Mouse (Mus musculus): ENCODE measurements around the gene Pradc1. TPM values are rescaled to one million over a fixed set of nuclear protein-coding genes. Genes with fewer than 3 reads are reported as not detected.
A peak's percentile ranks its signal among the peaks of the same experiment; 100 is the strongest.

Pradc1 gene
- polyA plus RNA-seq (2012; rRNA removed) = 44.0 and 47.4 TPM in 2 replicates

DNA sequence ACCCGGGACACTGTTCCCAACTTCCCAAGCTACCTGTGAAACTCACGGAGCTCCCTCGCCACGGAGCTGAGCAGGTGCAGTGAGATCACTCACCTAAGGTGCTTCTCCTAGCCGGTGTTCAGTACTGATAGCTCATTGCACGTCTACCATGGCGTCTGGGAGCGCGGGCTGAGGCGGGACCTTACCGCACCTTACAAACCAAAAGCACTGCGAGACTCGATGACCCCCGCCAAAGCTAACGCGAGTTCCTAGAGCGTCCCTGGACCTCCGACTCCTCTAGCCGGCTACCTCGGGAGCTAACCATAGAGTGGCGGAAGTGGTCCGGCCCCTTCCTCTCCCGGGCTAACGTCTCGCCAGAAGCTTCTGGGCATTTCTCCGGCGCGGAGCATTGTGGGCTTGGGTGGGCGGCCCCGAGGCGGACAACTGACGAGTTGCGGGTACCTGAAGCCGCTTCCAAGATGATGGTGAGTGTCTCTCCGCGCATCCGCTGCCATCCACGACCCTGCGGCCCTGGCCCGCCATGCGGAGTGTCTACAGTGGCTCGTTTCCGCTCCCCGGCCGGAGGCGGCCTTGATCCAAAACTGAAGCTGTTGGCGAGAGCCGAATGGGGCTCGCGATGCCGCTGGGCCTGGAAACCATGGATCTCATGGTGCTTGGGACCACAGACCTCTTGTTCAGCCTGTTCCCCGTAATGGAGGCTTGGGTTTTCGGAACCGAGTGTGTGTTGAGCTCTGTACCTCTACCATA, at the start of gene Pradc1:
TSS of gene Pradc1 (minus strand) at position 307 of the 747 bp plus-strand sequence.
- H3K27ac ChIP-seq (ENCODE audit: insufficient read depth, low read length) = peak within 1 kb of the TSS; percentile 75
- TF ChIP-seq CTCF (IDR thresholded peaks at IDR 0.05; ENCODE audit: extremely low read depth, insufficient read depth, low read length) = no peak
- peak; percentile 70 for TF ChIP-seq POLR2A (IDR thresholded peaks at IDR 0.05; ENCODE audit: extremely low read depth, insufficient read depth, low read length)
- H3K4me3 ChIP-seq (ENCODE audit: insufficient read depth, low read length) = peak within 1 kb of the TSS; percentile 78
- H3K4me1 ChIP-seq (ENCODE audit: control insufficient read depth, insufficient read depth, low read length) = peaks cover 5% of the 10 kb centered on the region

DNA sequence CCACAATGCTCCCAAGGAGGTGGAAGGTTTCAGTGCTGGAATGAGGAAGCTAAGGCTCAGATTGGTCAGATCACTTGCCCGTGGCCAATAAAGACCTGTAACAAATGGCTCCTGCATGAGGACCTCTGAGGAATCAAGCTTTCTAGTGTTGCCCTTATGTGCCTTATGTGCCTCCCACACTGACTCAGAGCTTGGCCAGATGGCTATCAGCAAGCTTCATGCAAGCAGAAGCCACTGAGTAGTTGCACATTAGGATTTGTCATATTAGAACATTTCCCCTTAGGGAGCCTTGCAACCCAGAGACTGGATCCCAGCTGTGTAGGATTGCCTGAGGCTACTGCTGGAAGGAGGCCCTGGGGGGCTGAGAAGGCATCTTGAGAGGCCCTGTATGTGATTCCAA, 48.6 kb upstream of the Pradc1 start:
- TF ChIP-seq CTCF (IDR thresholded peaks at IDR 0.05; ENCODE audit: extremely low read depth, insufficient read depth, low read length) (no peak), POLR2A (IDR thresholded peaks at IDR 0.05; ENCODE audit: extremely low read depth, insufficient read depth, low read length) (no peak)
- Histone ChIP-seq H3K4me3 (ENCODE audit: insufficient read depth, low read length) (peak overlapping the region; percentile 83; the same call in 1 of the 2 replicates), H3K27ac (ENCODE audit: insufficient read depth, low read length) (no peak overlapping the region), H3K4me1 (ENCODE audit: control insufficient read depth, insufficient read depth, low read length) (peaks cover 7% of the 10 kb centered on the region)

DNA sequence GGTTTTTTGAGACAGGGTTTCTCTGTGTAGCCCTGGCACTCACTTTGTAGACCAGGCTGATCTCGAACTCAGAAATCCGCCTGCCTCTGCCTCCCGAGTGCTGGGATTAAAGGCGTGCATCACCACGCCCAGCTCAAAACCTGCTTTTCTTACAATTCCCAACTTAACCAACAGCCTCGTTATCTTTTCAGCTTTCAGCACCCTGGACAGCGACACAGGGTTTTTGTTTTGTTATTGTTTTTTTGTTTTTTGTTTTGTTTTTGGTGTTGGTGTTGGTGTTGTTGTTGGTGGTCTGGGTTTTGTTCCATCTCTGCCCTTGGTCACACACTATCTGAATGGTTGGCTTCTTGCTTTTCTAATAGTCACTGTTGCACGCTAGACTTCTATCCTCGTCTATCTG, 46.4 kb upstream of the Pradc1 start:
- Histone ChIP-seq H3K27ac (ENCODE audit: insufficient read depth, low read length) (no peak overlapping the region), H3K4me1 (ENCODE audit: control insufficient read depth, insufficient read depth, low read length) (peaks cover under 1% of the 10 kb centered on the region; the same call in 1 of the 2 replicates), H3K4me3 (ENCODE audit: insufficient read depth, low read length) (no peak overlapping the region)
- TF ChIP-seq CTCF (IDR thresholded peaks at IDR 0.05; ENCODE audit: extremely low read depth, insufficient read depth, low read length) (no peak), POLR2A (IDR thresholded peaks at IDR 0.05; ENCODE audit: extremely low read depth, insufficient read depth, low read length) (no peak)

- TF ChIP-seq CTCF (IDR thresholded peaks at IDR 0.05; ENCODE audit: extremely low read depth, insufficient read depth, low read length) (no peak), POLR2A (IDR thresholded peaks at IDR 0.05; ENCODE audit: extremely low read depth, insufficient read depth, low read length) (no peak)
- Histone ChIP-seq H3K4me1 (ENCODE audit: control insufficient read depth, insufficient read depth, low read length) (no peaks in the 10 kb centered on the region), H3K4me3 (ENCODE audit: insufficient read depth, low read length) (no peak overlapping the region), H3K27ac (ENCODE audit: insufficient read depth, low read length) (no peak overlapping the region)
Observed at GRCm38 (mm10) chr6:85496976-85497375, 45.2 kb upstream of the Pradc1 start.

GRCm38 (mm10) chr6:85491606-85492005, 39.8 kb upstream of the Pradc1 start:
- Histone ChIP-seq H3K4me3 (ENCODE audit: insufficient read depth, low read length) (no peak overlapping the region), H3K4me1 (ENCODE audit: control insufficient read depth, insufficient read depth, low read length) (no peaks in the 10 kb centered on the region; the same call in 1 of the 2 replicates), H3K27ac (ENCODE audit: insufficient read depth, low read length) (no peak overlapping the region)
- TF ChIP-seq CTCF (IDR thresholded peaks at IDR 0.05; ENCODE audit: extremely low read depth, insufficient read depth, low read length) (no peak), POLR2A (IDR thresholded peaks at IDR 0.05; ENCODE audit: extremely low read depth, insufficient read depth, low read length) (no peak)

DNA sequence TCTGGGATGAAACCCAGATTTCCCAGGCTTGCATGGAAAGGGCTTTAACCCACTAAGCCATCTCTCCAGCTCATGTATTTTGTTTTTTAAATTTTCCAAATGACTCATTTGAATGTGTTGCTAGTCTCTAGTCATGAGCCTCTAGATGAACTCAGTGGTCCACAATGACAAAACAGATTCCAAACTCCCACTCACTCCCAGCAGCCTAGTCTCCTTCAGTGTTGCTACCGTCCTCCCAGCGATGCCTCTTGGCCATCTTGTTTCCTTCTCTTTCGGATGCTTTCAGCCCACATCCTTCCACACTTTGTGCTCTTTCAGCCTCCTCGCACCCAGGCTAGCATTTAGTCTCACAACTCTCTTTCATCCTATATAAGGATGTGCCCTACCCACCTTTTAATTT, 38.5 kb upstream of the Pradc1 start:
- Histone ChIP-seq H3K4me3 (ENCODE audit: insufficient read depth, low read length) (no peak overlapping the region), H3K4me1 (ENCODE audit: control insufficient read depth, insufficient read depth, low read length) (peaks cover 4% of the 10 kb centered on the region), H3K27ac (ENCODE audit: insufficient read depth, low read length) (no peak overlapping the region)
- TF ChIP-seq POLR2A (IDR thresholded peaks at IDR 0.05; ENCODE audit: extremely low read depth, insufficient read depth, low read length) (no peak), CTCF (IDR thresholded peaks at IDR 0.05; ENCODE audit: extremely low read depth, insufficient read depth, low read length) (no peak)

DNA sequence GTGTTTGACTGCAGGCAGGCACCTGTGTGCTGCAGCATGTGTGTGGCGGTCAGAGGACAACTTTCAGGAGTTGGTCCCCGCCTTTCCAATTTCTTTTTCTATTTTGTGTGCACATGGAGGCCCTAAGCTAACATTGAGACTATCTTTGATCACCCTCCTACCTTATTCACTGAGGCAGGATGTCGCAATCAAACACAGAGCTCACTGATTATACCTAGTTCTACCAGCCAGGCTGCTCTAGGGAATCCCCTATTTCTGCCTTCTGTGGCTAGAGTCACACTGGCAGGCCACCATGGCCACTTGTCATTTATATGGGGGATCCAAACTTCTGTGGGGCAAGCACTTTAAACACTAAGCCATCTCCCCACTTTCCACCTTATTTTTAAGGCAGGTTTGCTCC, 37.9 kb upstream of the Pradc1 start:
- TF ChIP-seq CTCF (IDR thresholded peaks at IDR 0.05; ENCODE audit: extremely low read depth, insufficient read depth, low read length) (no peak), POLR2A (IDR thresholded peaks at IDR 0.05; ENCODE audit: extremely low read depth, insufficient read depth, low read length) (no peak)
- no peak overlapping the region for H3K27ac ChIP-seq (ENCODE audit: insufficient read depth, low read length)
- H3K4me3 ChIP-seq (ENCODE audit: insufficient read depth, low read length) = no peak overlapping the region
- peaks cover 4% of the 10 kb centered on the region for H3K4me1 ChIP-seq (ENCODE audit: control insufficient read depth, insufficient read depth, low read length)

DNA sequence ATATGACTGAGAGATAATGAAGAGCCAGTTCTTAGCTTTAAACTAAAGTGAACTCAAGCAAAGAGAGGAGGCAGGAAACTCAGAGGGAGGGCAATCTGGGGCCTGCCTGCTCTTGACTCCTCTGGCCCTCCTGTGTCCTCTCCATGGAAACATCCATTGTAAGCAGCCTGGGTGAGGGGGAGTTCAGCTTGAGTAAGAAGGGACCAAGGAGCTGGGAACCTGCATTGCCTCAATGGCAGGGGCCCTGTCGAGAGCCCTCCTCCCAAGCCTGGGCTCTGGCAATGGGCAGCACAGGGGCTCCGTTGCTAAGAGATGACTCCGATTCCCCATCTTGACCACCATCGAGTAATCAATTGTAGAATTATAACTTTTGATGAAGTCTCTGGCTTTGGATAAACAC, 36.7 kb upstream of the Pradc1 start:
- Histone ChIP-seq H3K4me1 (ENCODE audit: control insufficient read depth, insufficient read depth, low read length) (peaks cover 4% of the 10 kb centered on the region), H3K27ac (ENCODE audit: insufficient read depth, low read length) (no peak overlapping the region), H3K4me3 (ENCODE audit: insufficient read depth, low read length) (no peak overlapping the region)
- TF ChIP-seq CTCF (IDR thresholded peaks at IDR 0.05; ENCODE audit: extremely low read depth, insufficient read depth, low read length) (no peak), POLR2A (IDR thresholded peaks at IDR 0.05; ENCODE audit: extremely low read depth, insufficient read depth, low read length) (no peak)

DNA sequence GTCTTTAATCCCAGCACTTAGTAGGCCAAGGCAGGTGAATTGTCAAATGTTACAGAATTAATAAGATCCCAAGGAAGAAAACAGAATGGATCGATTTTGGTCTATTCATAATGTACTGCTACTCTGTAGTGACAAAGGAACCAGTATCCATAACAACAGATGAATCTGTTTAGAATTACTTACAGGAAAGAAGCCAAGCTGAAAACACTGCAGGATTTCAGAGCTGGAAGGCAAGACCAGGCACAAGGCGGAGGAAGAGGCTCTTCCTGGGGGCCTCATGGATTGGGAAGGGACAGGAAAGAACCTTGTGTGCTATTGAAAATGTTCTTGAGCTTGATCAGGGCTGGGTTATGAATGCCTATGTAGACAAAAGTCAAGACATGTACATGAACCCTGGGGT, 34.0 kb upstream of the Pradc1 start:
- TF ChIP-seq CTCF (IDR thresholded peaks at IDR 0.05; ENCODE audit: extremely low read depth, insufficient read depth, low read length) (no peak), POLR2A (IDR thresholded peaks at IDR 0.05; ENCODE audit: extremely low read depth, insufficient read depth, low read length) (no peak)
- no peak overlapping the region for H3K27ac ChIP-seq (ENCODE audit: insufficient read depth, low read length)
- peaks cover 11% of the 10 kb centered on the region for H3K4me1 ChIP-seq (ENCODE audit: control insufficient read depth, insufficient read depth, low read length)
- H3K4me3 ChIP-seq (ENCODE audit: insufficient read depth, low read length) = no peak overlapping the region

Measured in cortical plate, adult 2 months (tissue).